Mouse (Mus musculus): ENCODE results near the gene Nr2e1. TPM values are rescaled to one million over a fixed set of nuclear protein-coding genes. Genes with fewer than 3 reads are reported as not detected.

Nr2e1 gene
- total and polyA plus RNA-seq, 3 experiments = not detected

GRCm38 (mm10) chr10:42591185-42591992, 8.0 kb upstream of the Nr2e1 start:
- Histone ChIP-seq H3K4me1 (ENCODE audit: control insufficient read depth in 1 of 2, insufficient read depth in 2 of 2, low read length in 2 of 2) (no peaks in the 10 kb centered on the region), H3K27me3 (ENCODE audit: control insufficient read depth in 1 of 2, insufficient read depth in 2 of 2, low read length in 2 of 2) (peaks cover 0 to 5% of the 10 kb centered on the region in 2 experiments), H3K9me3 (replicated peaks; ENCODE audit: insufficient read depth, low read length) (no peaks in the 10 kb centered on the region), H3K27ac (ENCODE audit: control insufficient read depth, low read depth, low read length) (no peak overlapping the region), H3K79me2 (ENCODE audit: control insufficient read depth, insufficient read depth, low read length, poor library complexity) (no peaks in the 10 kb centered on the region), H3K4me3 (ENCODE audit: control insufficient read depth in 1 of 2, insufficient read depth in 1 of 2, low read depth in 2 of 2, low read length in 2 of 2) (no peak overlapping the region), H3K9ac (ENCODE audit: control insufficient read depth, low read depth, low read length, poor library complexity, severe bottlenecking) (no peak overlapping the region), H3K36me3 (ENCODE audit: control insufficient read depth in 1 of 2, insufficient read depth in 2 of 2, low read length in 2 of 2) (no peaks in the 10 kb centered on the region)
- no peak for DNase-seq (ENCODE audit: low read depth, low spot score)
- TF ChIP-seq BHLHE40 (IDR thresholded peaks at IDR 0.05; ENCODE audit: borderline replicate concordance, low read depth, low read length) = no peak
- no peak for TF ChIP-seq POLR2AphosphoS5 (IDR thresholded peaks at IDR 0.05; ENCODE audit: borderline replicate concordance, low read depth, low read length)
- no peak for TF ChIP-seq SMC3 (IDR thresholded peaks at IDR 0.05; ENCODE audit: low read depth, low read length)
- TF ChIP-seq E2F4 (IDR thresholded peaks at IDR 0.05; ENCODE audit: borderline replicate concordance, low read depth, low read length) = no peak
- TF ChIP-seq POLR2AphosphoS2 (IDR thresholded peaks at IDR 0.05; ENCODE audit: low read length) = no peak
- TF ChIP-seq GABPA (IDR thresholded peaks at IDR 0.05; ENCODE audit: low read depth, low read length) = no peak
- no peak for TF ChIP-seq MYB (IDR thresholded peaks at IDR 0.05; ENCODE audit: low read depth, low read length)
- no peak for TF ChIP-seq ELF1 (IDR thresholded peaks at IDR 0.05; ENCODE audit: low read depth, low read length)
- no peak for TF ChIP-seq ZNF384 (IDR thresholded peaks at IDR 0.05; ENCODE audit: low read depth, low read length)
- no peak for TF ChIP-seq EP300 (IDR thresholded peaks at IDR 0.05; ENCODE audit: low read depth in 1 of 2, low read length in 2 of 2)
- no peak for TF ChIP-seq HCFC1 (IDR thresholded peaks at IDR 0.05; ENCODE audit: low read depth, low read length)
- no peak for TF ChIP-seq ZKSCAN1 (IDR thresholded peaks at IDR 0.05; ENCODE audit: low read depth, low read length)
- no peak for TF ChIP-seq ETS1 (IDR thresholded peaks at IDR 0.05; ENCODE audit: low read depth, low read length)
- no peak for TF ChIP-seq MXI1 (IDR thresholded peaks at IDR 0.05; ENCODE audit: low read depth, low read length)
- no peak for TF ChIP-seq CTCF (IDR thresholded peaks at IDR 0.05 in 2 of 3, conservative IDR thresholded peaks at IDR 0.05 in 1 of 3; ENCODE audit: control insufficient read depth in 1 of 3, insufficient read depth in 1 of 3, low read depth in 2 of 3, low read length in 3 of 3, poor library complexity in 1 of 3, severe bottlenecking in 1 of 3)
- TF ChIP-seq MYC (IDR thresholded peaks at IDR 0.05; ENCODE audit: low read depth, low read length) = no peak
- no peak for TF ChIP-seq ZMIZ1 (IDR thresholded peaks at IDR 0.05; ENCODE audit: low read depth, low read length)
- TF ChIP-seq TCF12 (IDR thresholded peaks at IDR 0.05; ENCODE audit: low read depth, low read length) = no peak
